Mouse (Mus musculus) kidney, adult 10 weeks (tissue): ENCODE measurements around the gene Tmem119. TPM values are rescaled to one million over a fixed set of nuclear protein-coding genes. Genes with fewer than 3 reads are reported as not detected.

ENCODE experiments used
- polyA plus RNA-seq: library from polyadenylated mRNA; stranded (reverse); fragments of 350-450 nt; fragmentation: Illumina TruSeq; extraction: RNeasy Lipid Tissue Mini Kit (QIAGEN cat#74804); gene quantifications from one replicate; pipeline ENCODE4 v1.2.3, GENCODE M21; 2014; ENCODE audit warnings: low read depth, low replicate concordance

The Tmem119 gene
- 0.97 TPM for polyA plus RNA-seq

DNA sequence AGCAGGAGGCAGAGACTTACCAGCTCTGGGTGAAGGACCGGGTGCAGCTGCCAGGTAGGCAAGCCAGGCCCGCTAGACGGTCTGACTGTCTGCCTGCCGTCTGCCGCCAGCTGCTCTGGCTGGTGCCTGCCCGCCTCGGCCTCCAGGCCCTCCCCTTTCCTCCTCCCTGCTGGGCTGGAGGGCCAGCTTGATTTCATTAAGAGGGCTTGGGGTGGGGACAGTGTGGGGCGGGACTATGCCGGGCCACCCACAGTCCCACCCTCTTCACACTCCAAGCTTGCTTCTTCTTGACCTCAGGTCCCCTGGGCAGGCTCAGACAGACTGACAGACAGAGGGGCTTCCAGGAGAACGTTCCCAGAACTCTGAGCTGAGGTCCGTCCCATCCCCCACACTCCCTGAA is at the start of gene Tmem119:
Gene Tmem119, minus strand, starts transcription at position 237 of the 400 bp plus-strand sequence.

DNA sequence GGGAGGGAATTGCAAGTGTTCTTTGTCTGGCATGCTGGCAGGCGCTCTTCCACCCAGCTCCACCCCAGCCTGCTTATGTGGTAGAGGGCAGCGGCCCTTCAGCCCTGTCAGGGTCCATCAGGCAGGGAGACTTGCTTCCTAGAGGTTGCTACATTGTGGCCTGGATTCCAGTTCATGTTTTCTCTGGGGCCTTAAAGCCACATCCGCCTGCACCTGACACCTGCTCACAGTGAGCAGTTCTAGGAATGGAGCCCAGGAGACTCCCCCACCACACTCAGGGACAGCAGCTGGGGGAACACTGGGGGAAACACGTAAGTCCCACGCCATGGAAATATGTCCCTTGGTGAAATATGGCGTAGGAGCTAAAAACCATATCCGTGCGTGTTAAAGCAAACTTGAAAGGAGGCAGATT is 32.2 kb upstream of the Tmem119 start, which contains the start of gene Selplg:
Gene Selplg, minus strand, starts transcription at position 155 of the 412 bp plus-strand sequence.

DNA sequence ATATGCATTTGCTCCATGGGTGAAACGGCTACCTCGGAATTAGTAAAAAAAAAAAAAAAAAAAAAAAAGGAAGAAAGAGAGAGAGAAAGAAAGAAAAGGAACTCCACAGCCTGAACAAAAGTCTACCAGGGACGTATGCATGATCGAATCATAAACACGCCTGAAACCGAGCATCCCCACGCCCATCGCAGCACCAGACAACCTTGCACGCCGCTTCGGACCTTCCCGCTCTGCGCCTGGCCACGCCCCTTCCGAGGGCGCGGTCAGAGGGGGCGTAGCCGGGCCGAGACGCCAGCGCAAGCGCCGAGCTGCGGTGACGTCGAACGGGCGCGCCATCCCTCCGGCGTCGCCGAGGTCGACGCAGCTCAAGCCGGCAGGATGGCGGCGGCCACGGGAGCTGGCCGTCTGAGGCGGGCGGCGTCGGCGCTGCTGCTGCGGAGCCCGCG is 27.8 kb downstream of the Tmem119 start, which contains the start of the genes Sart3 and Iscu:
Gene Sart3, minus strand, starts transcription at position 61 of the 446 bp plus-strand sequence.
Gene Iscu, plus strand, starts transcription at position 299 of the 446 bp plus-strand sequence.

Other genes with a start within 250 kb of the Tmem119 start
- 0.32 TPM for gene Cmklr1, start 150.1 kb downstream of the Tmem119 start, polyA plus RNA-seq
- not detected for gene 1700069L16Rik, start 75.7 kb downstream of the Tmem119 start, polyA plus RNA-seq
- 3.3 TPM for gene Ficd, start 64.7 kb downstream of the Tmem119 start, polyA plus RNA-seq
- 1.9 TPM for gene Sart3, start 28.0 kb downstream of the Tmem119 start, polyA plus RNA-seq
- 71.2 TPM for gene Iscu, start 27.8 kb downstream of the Tmem119 start, polyA plus RNA-seq
- gene Selplg, start 32.1 kb upstream of the Tmem119 start, polyA plus RNA-seq = not detected
- 11.6 TPM for gene Coro1c, start 108.2 kb upstream of the Tmem119 start, polyA plus RNA-seq
- 3.2 TPM for gene Ssh1, start 193.4 kb upstream of the Tmem119 start, polyA plus RNA-seq
- 20.9 TPM for gene Dao, start 203.2 kb upstream of the Tmem119 start, polyA plus RNA-seq